Mouse (Mus musculus): ENCODE results near the gene Chil4. TPM values are rescaled to one million over a fixed set of nuclear protein-coding genes. Genes with fewer than 3 reads are reported as not detected.

Chil4 gene
- polyA plus RNA-seq, 1 experiment = not detected

DNA sequence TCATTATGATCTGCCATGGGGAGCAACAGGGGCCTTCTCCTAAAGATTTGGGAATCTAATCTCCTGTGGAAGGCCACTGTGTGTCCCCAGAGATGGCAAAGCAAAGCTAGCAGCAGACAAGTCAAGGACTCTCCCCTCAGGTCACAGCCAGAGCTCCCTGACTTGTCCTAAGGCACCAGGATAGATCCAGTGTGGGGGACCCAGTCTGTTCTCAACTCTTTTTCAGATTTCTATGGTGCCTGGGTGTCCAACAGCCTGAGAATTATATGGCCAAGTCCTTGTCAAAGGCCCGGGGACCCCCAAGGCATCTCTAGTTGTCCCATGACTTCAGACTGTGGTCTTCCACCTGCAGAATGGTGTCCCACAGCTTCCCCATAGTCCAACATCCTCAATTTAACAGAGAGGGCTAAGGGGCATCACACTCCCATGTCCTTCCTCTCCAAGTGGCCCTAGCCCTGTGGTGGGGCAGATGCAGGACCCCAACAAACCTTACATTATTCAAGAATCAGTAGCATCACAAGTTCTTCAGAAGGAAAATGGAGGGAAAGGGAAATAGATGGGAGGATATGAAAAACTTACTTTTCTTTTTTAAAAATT, 48.1 kb downstream of the Chil4 start:
- WGBS = 74% methylated on average over 1 of the region's 1 CpGs
- Histone ChIP-seq H3K27ac (ENCODE audit: insufficient read depth, low read depth, low read length) (no peak overlapping the region), H3K4me3 (ENCODE audit: insufficient read depth, low read depth, low read length) (no peak overlapping the region), H3K4me1 (ENCODE audit: control insufficient read depth, insufficient read depth, low read length) (no peaks in the 10 kb centered on the region)
- TF ChIP-seq POLR2A (IDR thresholded peaks at IDR 0.05; ENCODE audit: insufficient read depth, low read depth, low read length) (no peak), CTCF (IDR thresholded peaks at IDR 0.05; ENCODE audit: insufficient read depth, low read depth, low read length) (no peak)

GRCm38 (mm10) chr3:106170522-106171053, 48.7 kb downstream of the Chil4 start:
- H3K4me1 ChIP-seq (ENCODE audit: control insufficient read depth, insufficient read depth, low read length) = no peaks in the 10 kb centered on the region
- TF ChIP-seq CTCF (IDR thresholded peaks at IDR 0.05; ENCODE audit: insufficient read depth, low read depth, low read length) = no peak
- no peak for TF ChIP-seq POLR2A (IDR thresholded peaks at IDR 0.05; ENCODE audit: insufficient read depth, low read depth, low read length)
- 62% methylated on average over 1 of the region's 1 CpGs for WGBS

DNA sequence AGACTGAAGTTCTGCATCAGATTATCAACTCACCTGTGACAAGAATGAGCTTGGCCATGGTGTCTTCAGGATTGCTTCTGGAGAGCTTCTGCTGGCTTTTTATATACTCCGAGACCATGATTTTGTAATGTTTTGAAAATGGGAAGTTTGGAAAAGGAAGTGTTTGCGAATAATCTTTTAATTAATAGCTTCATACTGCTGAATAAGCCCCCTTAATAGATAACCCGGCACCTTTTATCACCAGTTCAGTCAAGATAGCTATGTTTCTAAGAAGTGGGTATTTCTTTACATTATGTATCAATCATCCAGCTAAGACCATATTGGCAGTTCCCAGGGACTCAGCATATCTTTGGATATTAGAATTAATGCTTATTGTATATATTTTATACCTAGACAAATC, 51.8 kb downstream of the Chil4 start, which contains the start of gene Chil3:
Chil3 (minus strand) TSS at position 101 of the 400 bp plus-strand sequence.
- WGBS = 87% methylated on average over 3 of the region's 3 CpGs
- Histone ChIP-seq H3K27ac (ENCODE audit: insufficient read depth, low read depth, low read length) (no peak within 1 kb of the TSS), H3K4me3 (ENCODE audit: insufficient read depth, low read depth, low read length) (no peak within 1 kb of the TSS), H3K4me1 (ENCODE audit: control insufficient read depth, insufficient read depth, low read length) (no peaks in the 10 kb centered on the region)
- no peak for TF ChIP-seq POLR2A (IDR thresholded peaks at IDR 0.05; ENCODE audit: insufficient read depth, low read depth, low read length)
- no peak for TF ChIP-seq CTCF (IDR thresholded peaks at IDR 0.05; ENCODE audit: insufficient read depth, low read depth, low read length)

More at GRCm38 (mm10) chr3:106170522-106171053, 48.7 kb downstream of the Chil4 start:
- Histone ChIP-seq H3K27ac (ENCODE audit: insufficient read depth, low read depth, low read length) (no peak overlapping the region), H3K4me3 (ENCODE audit: insufficient read depth, low read depth, low read length) (no peak overlapping the region)

DNA sequence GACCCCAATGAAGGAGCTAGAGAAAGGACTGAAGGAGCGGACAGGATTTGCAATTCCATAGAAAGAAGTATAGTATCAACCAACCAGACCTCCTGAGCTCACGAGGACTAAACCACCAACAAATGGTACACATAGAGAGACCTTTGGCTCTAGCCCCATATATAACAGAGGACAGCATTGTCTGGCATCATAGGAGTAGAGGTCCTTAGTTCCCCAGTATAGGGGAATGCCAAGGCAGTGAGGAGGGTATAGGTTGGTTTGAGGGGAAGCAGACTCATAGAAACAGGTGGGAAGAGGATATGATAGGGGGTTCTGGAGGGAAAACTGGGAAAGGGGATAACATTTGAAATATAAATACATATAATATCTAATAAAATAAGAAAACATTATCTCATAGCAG, 64.9 kb downstream of the Chil4 start:
- H3K4me1 ChIP-seq (ENCODE audit: control insufficient read depth, insufficient read depth, low read length) = no peaks in the 10 kb centered on the region
- WGBS = 93% methylated on average over 2 of the region's 2 CpGs
- H3K27ac ChIP-seq (ENCODE audit: insufficient read depth, low read depth, low read length) = no peak overlapping the region
- TF ChIP-seq CTCF (IDR thresholded peaks at IDR 0.05; ENCODE audit: insufficient read depth, low read depth, low read length) (no peak), POLR2A (IDR thresholded peaks at IDR 0.05; ENCODE audit: insufficient read depth, low read depth, low read length) (no peak)
- H3K4me3 ChIP-seq (ENCODE audit: insufficient read depth, low read depth, low read length) = no peak overlapping the region

Other genes with a start within 250 kb of the Chil4 start
- gene Ovgp1, start 245.8 kb downstream of the Chil4 start, polyA plus RNA-seq (2012; ENCODE audit: insufficient read depth, insufficient read length, low replicate concordance, missing spikeins) = not detected in 2 replicates
- not detected in 2 replicates for gene Pifo, start 204.9 kb downstream of the Chil4 start, polyA plus RNA-seq (2012; ENCODE audit: insufficient read depth, insufficient read length, low replicate concordance, missing spikeins)
- not detected in 2 replicates for gene Chil5, start 186.7 kb downstream of the Chil4 start, polyA plus RNA-seq (2012; ENCODE audit: insufficient read depth, insufficient read length, low replicate concordance, missing spikeins)
- gene Chia1, start 106.3 kb downstream of the Chil4 start, polyA plus RNA-seq (2012; ENCODE audit: insufficient read depth, insufficient read length, low replicate concordance, missing spikeins) = not detected in 2 replicates
- gene Chil3, start 51.9 kb downstream of the Chil4 start, polyA plus RNA-seq (2012; ENCODE audit: insufficient read depth, insufficient read length, low replicate concordance, missing spikeins) = not detected in 2 replicates
- gene Chil6, start 186.7 kb upstream of the Chil4 start, polyA plus RNA-seq (2012; ENCODE audit: insufficient read depth, insufficient read length, low replicate concordance, missing spikeins) = not detected in 2 replicates

All from olfactory bulb, adult 2 months (tissue).